Mouse (Mus musculus): ENCODE measurements at regions not wholly inside any gene's neighbourhood (a gene's known extent, or its start where the extent isn't known, plus 50 kb on each side); places are given as distances from the start of the nearest gene placed in this dataset.
"Not testable (repeated sequence)": the region's sequence is repeated elsewhere in the genome, so short reads cannot be mapped to it uniquely, and the experiment has no call there.

GRCm38 (mm10) chr12:36943903-36944302 is 164.4 kb upstream of the Meox2 start:
- no peak for DNase-seq

GRCm38 (mm10) chr12:36945964-36946363 is 162.4 kb upstream of the Meox2 start:
- DNase-seq = peak; percentile 94

- DNase-seq = no peak
These were observed 160.4 kb upstream of the Meox2 start for GRCm38 (mm10) chr12:36947902-36948301.

GRCm38 (mm10) chr12:36949096-36949738 is 159.1 kb upstream of the Meox2 start:
- DNase-seq = peak; percentile 5

- DNase-seq = no peak
These were observed 133.8 kb upstream of the Meox2 start for GRCm38 (mm10) chr12:36974432-36975094.

- DNase-seq = peak; percentile 10
These were observed 131.2 kb upstream of the Meox2 start for GRCm38 (mm10) chr12:36977141-36977540.

GRCm38 (mm10) chr12:36991135-36991534 is 117.2 kb upstream of the Meox2 start:
- DNase-seq = no peak

GRCm38 (mm10) chr12:36991970-36992369 is 116.4 kb upstream of the Meox2 start:
- peak; percentile 14 for DNase-seq

- no peak for DNase-seq
These were observed 106.9 kb upstream of the Meox2 start for GRCm38 (mm10) chr12:37001401-37001800.

GRCm38 (mm10) chr12:37005262-37005661 is 103.1 kb upstream of the Meox2 start:
- DNase-seq = peak; percentile 50

- no peak for DNase-seq
These were observed 98.0 kb upstream of the Meox2 start for GRCm38 (mm10) chr12:37010306-37010705.

GRCm38 (mm10) chr12:37014401-37014800 is 93.9 kb upstream of the Meox2 start:
- DNase-seq = no peak

- not testable (repeated sequence) for DNase-seq
These were observed 93.4 kb upstream of the Meox2 start for GRCm38 (mm10) chr12:37014945-37015344.

- DNase-seq = no peak
These were observed 92.7 kb upstream of the Meox2 start for GRCm38 (mm10) chr12:37015474-37016248.

- DNase-seq = no peak
These were observed 61.1 kb upstream of the Meox2 start for GRCm38 (mm10) chr12:37047191-37047590.

GRCm38 (mm10) chr12:37050596-37050995 is 57.7 kb upstream of the Meox2 start:
- DNase-seq = peak; percentile 30

GRCm38 (mm10) chr12:37057411-37057810 is 50.9 kb upstream of the Meox2 start:
- no peak for DNase-seq
